Mouse (Mus musculus): ENCODE measurements around the gene Sohlh1. TPM values are rescaled to one million over a fixed set of nuclear protein-coding genes. Genes with fewer than 3 reads are reported as not detected.

Gene Sohlh1
- not detected for polyA plus RNA-seq (2012; fragmentation: generic; extraction: Trizol)

DNA sequence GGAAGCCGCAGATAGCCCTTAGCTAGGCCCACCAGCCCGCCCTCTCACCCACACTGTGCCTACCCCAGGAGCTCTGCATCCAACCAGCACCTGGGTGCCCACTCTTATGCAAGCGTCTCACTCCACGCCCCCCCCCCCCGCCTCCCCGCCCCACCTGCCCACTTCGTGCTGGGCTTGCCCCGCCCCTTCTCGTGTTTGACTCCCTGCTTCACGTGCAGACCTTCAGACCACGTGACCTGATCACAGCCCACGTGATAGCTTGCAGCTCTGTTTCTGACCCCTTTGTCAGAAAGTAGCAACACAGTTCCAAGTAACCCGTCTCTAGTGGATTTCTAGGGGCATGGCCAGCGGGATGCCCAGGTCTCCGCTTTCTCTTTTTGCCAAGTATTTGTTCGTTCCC, at the start of gene Sohlh1:
TSS of gene Sohlh1 (minus strand) at position 23 of the 400 bp plus-strand sequence.

DNA sequence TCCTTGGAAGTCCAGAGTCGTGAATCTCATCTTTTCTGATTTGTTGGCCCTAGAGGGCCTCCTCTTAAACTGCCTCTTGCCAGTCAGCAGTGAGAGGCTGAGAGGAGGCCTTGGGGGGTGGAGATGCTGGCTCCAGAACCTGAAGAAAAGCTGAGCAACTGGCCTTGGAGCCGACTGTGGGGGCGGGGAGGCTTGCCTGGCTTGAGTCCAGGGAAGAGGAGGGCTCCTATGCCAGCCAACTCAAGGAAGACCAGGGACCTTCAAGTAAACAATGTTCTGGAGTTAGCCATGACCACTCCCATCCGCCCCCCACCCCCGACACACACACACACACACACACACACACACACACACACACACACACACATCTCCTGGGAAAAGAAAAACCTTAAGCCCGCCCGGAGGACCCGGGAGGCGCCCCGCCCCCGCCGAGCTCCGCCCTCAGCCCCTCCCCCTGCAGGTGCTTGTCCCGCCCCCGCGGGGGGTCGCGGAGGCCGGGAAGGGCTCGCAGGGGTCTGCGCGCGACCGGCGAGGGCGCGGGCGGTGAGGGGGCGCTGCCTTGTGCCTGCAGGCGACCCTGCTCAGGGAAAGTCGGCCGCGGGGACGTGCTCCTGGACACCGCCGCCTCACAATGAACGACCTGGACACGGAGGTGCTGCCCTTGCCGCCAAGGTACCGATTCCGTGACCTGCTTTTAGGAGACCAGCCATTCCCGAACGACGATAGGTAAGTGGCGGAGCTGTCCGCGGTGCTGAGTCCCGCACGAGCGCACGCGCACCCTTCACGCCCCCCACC, 16.5 kb upstream of the Sohlh1 start, which contains the start of gene Kcnt1:
TSS of gene Kcnt1 (plus strand) at position 398 of the 795 bp plus-strand sequence.

DNA sequence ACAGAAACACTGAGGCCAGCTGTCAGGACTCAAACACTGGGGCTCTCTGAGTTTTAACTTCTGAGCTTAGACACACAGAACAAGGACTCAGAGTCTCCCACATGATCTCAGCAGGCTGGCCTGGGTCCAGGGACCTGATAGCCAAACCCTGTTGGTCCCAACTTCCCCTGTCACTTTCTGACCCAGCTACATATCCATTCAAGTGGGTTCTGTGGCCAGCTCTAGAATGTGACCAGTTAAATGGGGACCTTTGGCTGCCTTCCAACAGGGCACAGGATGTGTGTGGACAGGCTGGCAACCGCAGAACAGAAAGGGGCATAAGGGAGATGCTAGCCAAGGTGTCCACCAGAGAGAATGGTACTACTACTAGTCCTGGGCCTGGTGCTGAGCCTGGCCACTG, 24.2 kb downstream of the Sohlh1 start, which contains the start of gene Lcn9:
TSS of gene Lcn9 (plus strand) at position 348 of the 400 bp plus-strand sequence.

DNA sequence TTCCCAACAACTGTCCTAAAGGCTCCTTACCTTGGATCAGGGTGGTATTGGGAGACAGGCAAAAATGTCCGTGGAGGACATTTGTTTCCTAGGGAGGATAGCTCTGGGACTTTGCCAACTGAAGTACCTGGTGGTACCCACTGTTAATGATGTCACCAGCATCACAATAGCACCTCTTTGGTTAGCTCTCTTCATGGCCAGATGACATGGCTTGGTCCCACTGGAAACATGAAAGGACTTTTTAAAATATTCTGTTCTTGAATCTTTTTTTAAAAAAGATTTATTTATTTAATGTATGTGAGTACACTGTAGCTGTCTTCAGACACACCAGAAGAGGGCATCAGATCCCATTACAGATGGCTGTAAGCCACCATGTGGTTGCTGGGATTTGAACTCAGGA, 31.3 kb downstream of the Sohlh1 start, which contains the start of gene Glt6d1:
TSS of gene Glt6d1 (minus strand) at position 101 of the 400 bp plus-strand sequence.

Other genes starting within 250 kb of the Sohlh1 start
- 10 to 100 TPM; 38.7 to 57.3 TPM for gene Rabl6, start 238.7 kb downstream of the Sohlh1 start, polyA plus RNA-seq (2012; fragmentation: generic; extraction: Trizol)
- gene Ccdc183, start 229.6 kb downstream of the Sohlh1 start, polyA plus RNA-seq (2012; fragmentation: generic; extraction: Trizol) = 1 to 10 TPM in 1 of 2 experiments, under 1 TPM in 1; 0.82 to 1.3 TPM
- gene Tmem141, start 225.2 kb downstream of the Sohlh1 start, polyA plus RNA-seq (2012; fragmentation: generic; extraction: Trizol) = 1 to 10 TPM; 5.8 to 8.5 TPM
- under 1 TPM; 0.09 to 0.51 TPM for gene Fcna, start 219.2 kb downstream of the Sohlh1 start, polyA plus RNA-seq (2012; fragmentation: generic; extraction: Trizol)
- not detected for gene Lcn8, start 194.1 kb downstream of the Sohlh1 start, polyA plus RNA-seq (2012; fragmentation: generic; extraction: Trizol)
- gene Lcn5, start 189.3 kb downstream of the Sohlh1 start, polyA plus RNA-seq (2012; fragmentation: generic; extraction: Trizol) = not detected
- gene Lcn6, start 170.5 kb downstream of the Sohlh1 start, polyA plus RNA-seq (2012; fragmentation: generic; extraction: Trizol) = not detected
- gene Lcn10, start 164.5 kb downstream of the Sohlh1 start, polyA plus RNA-seq (2012; fragmentation: generic; extraction: Trizol) = not detected
- gene Obp2a, start 147.2 kb downstream of the Sohlh1 start, polyA plus RNA-seq (2012; fragmentation: generic; extraction: Trizol) = not detected
- not detected for gene Bmyc, start 140.5 kb downstream of the Sohlh1 start, polyA plus RNA-seq (2012; fragmentation: generic; extraction: Trizol)
- not detected for gene Obp2b, start 110.2 kb downstream of the Sohlh1 start, polyA plus RNA-seq (2012; fragmentation: generic; extraction: Trizol)
- not detected for gene Lcn3, start 81.7 kb downstream of the Sohlh1 start, polyA plus RNA-seq (2012; fragmentation: generic; extraction: Trizol)
- gene Lcn11, start 70.2 kb downstream of the Sohlh1 start, polyA plus RNA-seq (2012; fragmentation: generic; extraction: Trizol) = not detected
- gene Gm13539, start 65.0 kb downstream of the Sohlh1 start, polyA plus RNA-seq (2012; fragmentation: generic; extraction: Trizol) = not detected
- not detected for gene Glt6d1, start 31.4 kb downstream of the Sohlh1 start, polyA plus RNA-seq (2012; fragmentation: generic; extraction: Trizol)
- not detected for gene Lcn9, start 24.1 kb downstream of the Sohlh1 start, polyA plus RNA-seq (2012; fragmentation: generic; extraction: Trizol)
- under 1 TPM in 1 of 2 experiments, not detected in 1; 0.06 TPM for gene Kcnt1, start 16.5 kb upstream of the Sohlh1 start, polyA plus RNA-seq (2012; fragmentation: generic; extraction: Trizol)
- gene Camsap1, start 136.0 kb upstream of the Sohlh1 start, polyA plus RNA-seq (2012; fragmentation: generic; extraction: Trizol) = 1 to 10 TPM; 1.3 to 7.8 TPM
- 10 to 100 TPM; 44.8 to 51.9 TPM for gene Ubac1, start 174.5 kb upstream of the Sohlh1 start, polyA plus RNA-seq (2012; fragmentation: generic; extraction: Trizol)

Data from C3H10T1/2 (cell line).